Mouse (Mus musculus) megakaryocyte, embryonic 14.5 days (primary cell): Measurements from ENCODE around the gene Fbxo48.

Source experiments
- FLI1 ChIP-seq: IDR thresholded peaks from 2 replicates; pipeline ENCODE4 v1.6.1; 2012; ENCODE audit warnings: low read length, inconsistent platforms, mixed read lengths
- GATA1 ChIP-seq: IDR thresholded peaks from 3 replicates; pipeline ENCODE4 v1.6.1; 2012; ENCODE audit warnings: mixed read lengths, low read length, inconsistent platforms, borderline replicate concordance

DNA sequence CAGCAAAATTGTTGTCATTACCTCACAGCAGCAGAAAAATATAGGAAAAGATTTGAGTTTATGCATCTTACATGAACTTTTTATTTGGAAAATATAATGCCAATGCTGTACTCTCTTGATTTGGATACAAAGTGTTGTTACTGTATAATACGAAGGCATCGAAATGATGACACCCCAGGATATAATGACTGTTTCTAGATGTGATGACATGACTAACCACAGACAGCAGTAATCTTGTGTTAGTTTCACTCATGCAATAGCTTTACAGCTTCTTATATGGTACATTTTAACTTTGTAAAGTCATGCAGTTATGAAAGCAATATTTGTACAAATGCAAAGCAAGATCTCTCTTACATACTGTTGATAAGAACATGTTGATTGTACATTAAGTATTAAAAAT is 33.7 kb upstream of the Fbxo48 start:
- TF ChIP-seq FLI1 (no peak), GATA1 (no peak)
